Mouse (Mus musculus): ENCODE measurements around the gene Gm10378.
"Not testable (repeated sequence)": the region's sequence is repeated elsewhere in the genome, so short reads cannot be mapped to it uniquely, and the experiment has no call there.

Gene Gm10378

GRCm38 (mm10) chr14:42655638-42656037 is at the start of gene Gm10378:
Gene Gm10378, plus strand, starts transcription at chr14:42655938.
- DNase-seq (ENCODE audit: low spot score): not testable (repeated sequence)

DNA sequence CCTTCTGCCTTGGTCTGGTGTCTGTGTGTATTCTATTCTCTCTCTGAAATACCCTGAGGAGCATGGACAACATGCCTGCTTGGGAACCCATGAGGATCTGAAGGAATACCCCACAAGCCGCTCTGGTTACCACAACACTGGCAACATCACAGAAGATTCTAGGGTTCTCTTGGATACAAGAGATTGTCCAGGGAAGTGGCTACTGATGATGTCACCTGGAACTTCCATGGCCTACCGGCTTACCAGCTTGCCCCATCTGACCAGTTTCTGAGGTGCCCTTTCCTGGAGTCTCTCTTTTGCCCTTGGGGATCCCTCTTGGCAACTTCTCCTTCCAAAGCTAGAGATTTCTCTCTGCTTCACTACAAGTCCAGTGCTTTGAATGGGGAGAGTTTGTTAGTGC is 13.9 kb upstream of the Gm10378 start, which contains the start of gene Gm3633:
TSS of gene Gm3633 (minus strand) at position 101 of the 400 bp plus-strand sequence.
- not testable (repeated sequence) for DNase-seq (ENCODE audit: low spot score)
